Mouse (Mus musculus) 3134 (cell line): ENCODE measurements around the gene Cdc37l1.

ENCODE experiments used
- DNase-seq: peaks from one replicate; pipeline ENCODE4 v3.0.0-alpha.2; 2011; ENCODE audit warnings: low spot score; ENCODE audit not compliant: insufficient read length; ENCODE audit errors: extremely low read depth

Gene Cdc37l1

DNA sequence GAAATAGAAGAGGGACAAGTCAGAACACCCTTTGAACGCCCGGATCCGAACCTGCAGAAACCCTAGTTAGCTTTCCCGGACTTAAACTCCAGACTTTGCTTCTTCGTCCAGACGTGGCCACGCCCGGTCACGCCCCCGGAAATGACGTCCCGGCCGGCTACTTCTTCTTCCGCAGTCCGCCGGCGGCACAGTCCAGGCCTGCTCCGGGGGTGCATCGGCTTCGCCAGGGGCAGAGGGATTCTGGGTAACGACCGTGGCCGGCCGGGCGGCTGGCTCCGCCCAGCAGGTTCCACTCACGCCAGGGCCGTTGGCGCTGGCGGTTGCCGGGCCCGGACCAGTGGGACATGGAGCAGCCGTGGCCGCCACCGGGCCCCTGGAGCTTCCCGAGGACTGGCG is at the start of gene Cdc37l1:
Cdc37l1 (plus strand) TSS at position 159 of the 396 bp plus-strand sequence.
- DNase-seq: peak; percentile 99

DNA sequence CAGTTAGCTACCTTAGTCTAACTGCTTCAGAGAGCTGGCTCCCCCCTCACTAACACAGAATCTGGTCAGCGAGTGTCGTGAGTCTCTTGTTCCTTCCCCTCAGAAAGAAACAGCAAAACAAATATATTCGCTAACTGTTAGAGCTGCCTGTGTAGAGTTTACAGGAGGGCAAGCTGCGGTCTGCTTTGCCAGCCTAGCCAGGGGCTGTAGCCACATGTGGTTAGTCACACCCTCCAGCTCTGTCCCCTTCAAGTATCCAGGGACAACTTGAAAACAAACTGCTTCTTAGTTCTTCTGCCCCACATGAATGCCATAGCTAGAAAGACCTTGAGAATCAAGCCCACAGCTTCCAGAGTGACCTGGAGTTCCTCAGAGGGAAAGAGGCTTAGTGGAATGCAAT is 48.9 kb upstream of the Cdc37l1 start:
- peak; percentile 11 for DNase-seq

DNA sequence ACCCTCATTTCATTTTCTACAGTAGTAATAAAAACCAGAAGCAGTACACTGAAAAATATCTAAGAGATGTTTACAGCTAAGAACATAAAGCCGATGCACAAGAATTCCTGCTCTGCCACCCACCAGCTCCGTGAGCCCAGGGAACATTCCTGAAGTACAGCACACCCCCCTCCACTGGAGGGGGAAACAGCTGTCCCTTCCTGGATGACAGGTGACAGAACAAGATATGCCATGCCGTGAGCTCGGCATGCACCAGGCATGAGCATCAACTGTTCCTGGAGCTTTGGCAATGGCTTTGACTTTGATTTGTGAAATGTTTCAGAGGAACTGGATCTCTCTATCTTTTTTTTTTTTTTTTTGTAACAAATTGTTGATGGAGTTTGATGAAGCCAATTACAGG is 43.4 kb upstream of the Cdc37l1 start:
- DNase-seq: no peak

DNA sequence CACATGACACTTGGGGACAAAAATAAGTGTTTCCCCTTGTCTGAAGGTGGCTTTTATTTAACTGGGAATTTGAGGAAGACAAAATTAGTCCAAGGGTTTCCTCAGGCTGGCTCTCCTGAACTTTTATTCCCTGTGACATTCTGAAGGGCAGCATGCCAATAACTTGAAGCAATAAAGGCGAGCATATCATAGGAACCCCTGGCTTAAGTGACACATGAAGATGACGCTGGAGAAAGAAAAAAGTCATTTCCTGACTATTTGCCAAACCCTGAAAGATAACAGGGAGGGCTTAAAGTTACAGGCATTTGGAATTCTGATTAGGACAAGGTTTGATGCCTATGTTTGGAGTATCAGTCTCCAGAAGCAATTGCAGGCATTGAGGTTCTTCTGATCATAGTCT is 42.8 kb upstream of the Cdc37l1 start:
- DNase-seq: no peak

DNA sequence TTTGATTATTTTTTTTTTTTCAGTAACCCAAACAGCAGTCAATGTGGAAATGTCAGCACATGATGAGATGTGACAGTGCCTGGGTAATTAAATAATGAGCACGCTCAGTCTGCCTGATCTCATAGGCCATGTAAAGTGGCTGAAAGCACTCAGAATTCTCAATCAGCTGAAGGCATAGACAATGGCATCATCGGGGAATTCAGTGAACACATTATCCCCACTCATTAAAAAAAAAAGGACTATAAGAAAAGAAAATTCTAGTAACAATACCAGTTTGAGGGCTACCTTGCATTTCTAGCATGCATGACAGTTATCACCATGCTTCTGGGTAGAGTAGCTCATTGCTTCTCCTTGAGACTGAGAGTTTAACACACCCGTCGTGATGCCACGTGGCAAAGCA is 38.9 kb upstream of the Cdc37l1 start:
- no peak for DNase-seq

DNA sequence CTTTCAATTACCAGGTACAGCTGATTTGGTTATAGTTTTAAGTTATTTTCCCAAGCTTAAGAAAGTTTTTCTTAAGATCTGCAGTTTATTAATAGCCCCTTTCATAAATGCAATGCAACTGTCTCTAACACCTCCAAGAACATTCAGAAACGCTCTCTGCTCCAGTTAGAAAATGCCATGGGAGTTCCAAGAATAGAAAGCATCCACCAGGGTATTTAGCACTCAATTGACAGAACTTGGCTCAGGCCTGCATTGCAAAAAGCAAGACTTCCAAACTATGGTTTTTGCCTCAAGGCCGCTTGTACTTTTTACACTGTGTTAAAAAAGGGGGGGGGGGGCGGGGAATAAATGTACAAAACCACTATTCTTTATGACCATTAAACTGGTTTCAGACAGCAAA is 27.0 kb upstream of the Cdc37l1 start:
- DNase-seq: no peak

DNA sequence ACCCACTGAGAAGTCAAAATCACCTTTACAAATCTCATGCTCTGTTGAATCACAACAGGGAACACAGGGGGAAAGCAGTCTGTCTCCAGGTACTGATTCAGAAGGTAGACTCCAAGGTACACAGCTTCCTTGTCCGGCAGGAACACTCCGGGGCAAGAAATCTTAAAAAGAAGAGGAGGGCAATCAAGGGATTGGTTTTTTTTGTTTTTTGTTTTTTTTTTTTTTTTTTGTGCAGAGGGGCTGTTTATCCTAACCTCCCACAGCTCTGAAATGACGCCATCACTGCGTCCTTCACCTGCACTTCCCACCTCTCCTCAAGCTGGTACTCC is 26.7 kb upstream of the Cdc37l1 start:
- DNase-seq: no peak

DNA sequence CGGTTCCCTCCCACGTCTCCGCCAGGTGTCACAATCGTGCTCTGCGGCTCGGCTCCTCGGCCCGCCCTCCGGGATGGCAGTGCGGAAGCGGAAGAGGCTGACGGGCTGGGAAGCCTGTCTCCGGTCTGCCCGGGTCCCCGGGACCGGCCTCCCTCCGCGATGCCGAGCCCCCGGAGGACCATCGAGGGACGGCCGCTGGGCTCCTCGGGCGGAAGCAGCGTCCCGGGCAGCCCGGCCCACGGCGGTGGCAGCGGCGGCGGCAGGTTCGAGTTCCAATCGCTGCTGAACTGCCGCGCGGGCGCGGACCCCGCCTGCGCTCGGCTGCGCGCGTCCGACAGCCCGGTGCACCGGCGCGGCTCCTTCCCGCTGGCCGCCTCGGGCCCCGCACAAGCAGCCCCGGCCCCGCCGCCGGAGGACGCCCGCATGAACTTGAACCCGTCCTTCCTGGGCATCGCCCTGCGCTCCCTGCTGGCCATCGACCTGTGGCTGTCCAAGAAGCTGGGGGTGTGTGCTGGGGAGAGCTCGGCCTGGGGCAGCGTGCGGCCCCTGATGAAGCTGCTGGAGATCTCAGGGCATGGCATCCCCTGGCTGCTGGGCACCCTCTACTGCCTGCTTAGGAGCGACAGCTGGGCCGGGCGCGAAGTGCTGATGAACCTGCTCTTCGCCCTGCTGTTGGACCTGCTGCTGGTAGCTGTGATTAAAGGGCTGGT is 26.2 kb upstream of the Cdc37l1 start, which contains the start of gene Plpp6:
Plpp6 (plus strand) TSS at position 112 of the 710 bp plus-strand sequence.
- no peak for DNase-seq

DNA sequence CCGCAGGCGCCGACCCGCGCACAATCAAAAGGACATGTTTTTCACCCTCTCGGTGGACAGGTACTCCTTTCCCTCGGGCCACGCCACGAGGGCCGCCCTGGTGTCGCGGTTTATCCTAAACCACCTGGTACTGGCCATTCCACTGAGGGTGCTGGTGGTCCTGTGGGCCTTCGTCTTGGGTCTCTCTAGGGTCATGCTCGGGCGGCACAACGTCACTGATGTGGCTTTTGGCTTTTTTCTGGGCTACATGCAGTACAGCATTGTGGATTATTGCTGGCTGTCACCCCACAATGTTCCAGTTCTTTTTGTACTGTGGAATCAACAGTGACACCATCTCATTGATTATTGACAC is 25.6 kb upstream of the Cdc37l1 start:
- no peak for DNase-seq

DNA sequence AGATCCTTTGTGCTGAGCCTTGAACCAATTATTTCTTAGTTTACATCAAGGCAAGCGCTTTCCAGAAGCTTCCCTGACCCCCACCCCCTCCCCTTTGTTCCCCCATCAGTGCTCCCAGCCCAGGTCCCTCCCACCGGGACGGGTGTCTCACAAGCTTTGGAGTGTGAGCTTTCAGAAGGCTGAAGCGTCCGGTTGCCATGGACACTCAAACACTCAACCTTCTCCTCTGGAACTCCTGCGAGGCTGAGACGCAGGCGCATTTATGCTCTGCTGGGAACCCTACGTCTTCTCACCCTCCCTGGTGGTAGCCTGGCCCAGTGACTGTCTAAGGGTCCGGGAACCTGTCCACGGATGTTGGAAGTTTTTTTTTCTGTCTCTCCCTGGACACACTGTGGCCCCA is 22.5 kb upstream of the Cdc37l1 start, which contains the start of gene 4430402I18Rik:
4430402I18Rik (minus strand) TSS at position 149 of the 400 bp plus-strand sequence.
- no peak for DNase-seq

DNA sequence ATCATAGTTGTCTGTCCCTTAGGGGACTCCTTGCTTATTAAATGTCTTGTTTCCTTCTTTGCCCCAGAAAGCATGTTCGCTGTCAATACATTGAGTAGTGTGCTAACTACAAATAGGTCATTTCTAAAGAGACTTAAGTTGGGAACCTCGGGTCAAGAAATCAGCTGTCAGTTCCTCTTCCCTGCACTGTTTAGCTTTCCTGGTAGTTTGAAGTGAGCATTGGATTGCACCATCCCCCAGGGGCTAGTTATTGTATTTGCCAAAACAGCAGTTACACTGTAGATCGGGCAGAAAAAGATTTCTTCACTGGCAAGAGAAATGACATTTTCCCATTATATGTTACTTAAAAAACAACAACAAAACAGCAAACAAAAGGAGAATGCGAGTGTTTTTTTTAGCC is 22.0 kb upstream of the Cdc37l1 start:
- DNase-seq: no peak

DNA sequence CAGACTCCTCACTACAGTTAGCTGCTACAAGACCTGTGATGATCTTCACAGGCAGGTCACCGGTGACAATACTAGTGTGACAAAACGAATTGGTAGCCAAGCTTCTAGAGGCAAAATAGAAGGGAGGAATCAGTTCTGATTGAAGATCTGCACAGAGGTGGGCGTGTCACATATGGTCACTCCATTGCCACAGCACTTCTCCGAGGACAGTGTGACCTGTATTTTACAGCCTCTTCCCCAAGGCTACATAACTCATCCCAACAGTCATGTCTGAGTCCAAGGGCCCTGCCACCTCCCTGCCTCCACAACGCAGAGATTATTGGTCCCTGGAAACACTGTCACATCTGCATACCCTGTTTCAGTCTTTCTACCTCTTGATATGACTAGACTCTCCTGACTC is 20.9 kb upstream of the Cdc37l1 start:
- DNase-seq: no peak

DNA sequence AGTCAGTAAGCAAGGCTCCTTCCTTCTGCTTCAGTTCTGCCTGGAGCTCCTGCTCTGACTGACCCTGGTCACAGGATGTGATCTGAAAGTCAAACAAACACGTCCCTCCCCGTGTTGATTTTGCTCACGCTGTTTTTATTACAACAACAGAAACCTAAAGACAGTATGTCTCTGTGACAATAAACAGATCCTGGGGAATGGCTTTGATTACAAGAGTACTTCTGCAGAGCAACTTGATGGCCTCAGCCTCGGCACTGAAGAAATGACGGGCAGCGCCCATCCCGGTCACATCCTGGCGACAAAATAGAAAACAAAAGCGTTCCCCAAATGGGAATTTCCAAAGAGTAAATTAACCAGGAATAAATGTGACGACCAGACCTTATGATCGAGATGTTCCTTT is 19.9 kb upstream of the Cdc37l1 start:
- DNase-seq: no peak

DNA sequence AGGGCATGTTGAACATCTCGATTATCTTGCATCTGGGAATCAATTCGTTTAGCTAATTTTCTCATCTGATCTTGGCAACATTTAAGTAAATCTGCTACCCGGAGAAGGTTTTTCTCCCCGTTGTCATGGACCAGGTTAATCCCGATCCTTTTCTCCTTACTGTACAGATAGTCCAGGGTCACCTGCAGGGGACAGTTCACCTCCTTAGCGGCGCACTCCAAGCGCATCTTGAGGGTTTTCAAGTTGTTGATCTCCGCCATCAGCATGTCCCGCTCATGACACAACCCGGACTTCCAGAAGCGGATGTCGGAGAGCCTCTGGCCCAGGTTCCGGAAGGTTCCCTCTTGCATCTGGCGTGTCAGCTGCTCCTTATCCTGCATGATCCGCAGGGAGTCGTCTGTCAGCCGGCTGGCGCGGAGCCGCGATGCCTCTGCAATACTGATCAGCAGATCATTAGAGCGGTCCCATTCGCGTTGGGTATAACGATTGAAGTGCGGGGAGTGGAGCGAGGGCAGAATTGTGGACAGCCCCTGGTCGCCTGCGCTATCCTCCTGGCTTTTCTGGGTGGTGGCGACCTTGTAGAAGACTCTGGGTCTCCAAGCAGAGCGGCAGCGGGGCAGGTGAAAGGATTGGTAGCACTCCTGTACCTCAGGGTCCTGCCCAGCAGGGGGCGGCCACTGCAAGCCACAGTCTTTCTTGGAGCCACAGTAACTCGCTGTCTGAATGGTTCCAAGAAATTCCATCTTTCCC is 15.1 kb upstream of the Cdc37l1 start:
- peak; percentile 39 for DNase-seq

DNA sequence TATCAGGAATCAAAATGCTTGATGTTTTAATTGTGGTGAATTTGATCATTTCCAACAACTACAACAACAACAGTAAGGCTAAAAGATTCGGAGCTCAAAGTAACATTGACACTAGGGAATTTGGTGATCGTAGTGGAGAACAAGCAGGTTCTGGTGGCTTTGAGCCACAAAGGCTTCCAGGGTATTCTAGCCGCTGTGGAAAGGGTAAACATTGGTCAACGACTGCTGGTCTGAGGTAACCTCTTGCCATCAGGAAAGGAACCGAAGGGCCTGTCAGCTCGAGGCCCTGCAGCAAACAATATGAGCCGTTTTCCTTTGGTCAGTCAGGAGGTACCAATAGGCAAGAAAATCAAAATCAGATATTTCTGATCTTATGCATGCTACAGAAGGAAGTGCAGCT is 7.5 kb upstream of the Cdc37l1 start:
- no peak for DNase-seq

DNA sequence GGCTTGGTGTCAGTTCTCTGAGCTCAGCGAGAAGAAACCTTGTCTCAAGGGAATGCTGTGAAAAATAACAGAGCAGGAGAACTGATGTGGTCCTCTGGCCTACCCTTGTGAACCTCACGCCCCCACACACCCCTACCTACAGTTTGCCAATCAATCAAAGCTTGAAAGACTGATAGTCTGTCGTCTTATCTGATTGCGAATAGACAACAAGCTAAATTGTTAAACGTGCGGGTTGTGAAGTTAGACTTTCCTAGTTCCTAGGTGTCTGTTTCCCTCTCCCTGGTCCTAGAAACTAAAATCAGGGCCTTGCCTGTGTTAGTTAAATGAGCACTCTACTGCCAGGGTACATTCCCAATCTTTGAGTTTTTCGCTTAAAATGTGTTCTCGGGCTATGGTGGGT is 637 bp upstream of the Cdc37l1 start:
- no peak for DNase-seq

DNA sequence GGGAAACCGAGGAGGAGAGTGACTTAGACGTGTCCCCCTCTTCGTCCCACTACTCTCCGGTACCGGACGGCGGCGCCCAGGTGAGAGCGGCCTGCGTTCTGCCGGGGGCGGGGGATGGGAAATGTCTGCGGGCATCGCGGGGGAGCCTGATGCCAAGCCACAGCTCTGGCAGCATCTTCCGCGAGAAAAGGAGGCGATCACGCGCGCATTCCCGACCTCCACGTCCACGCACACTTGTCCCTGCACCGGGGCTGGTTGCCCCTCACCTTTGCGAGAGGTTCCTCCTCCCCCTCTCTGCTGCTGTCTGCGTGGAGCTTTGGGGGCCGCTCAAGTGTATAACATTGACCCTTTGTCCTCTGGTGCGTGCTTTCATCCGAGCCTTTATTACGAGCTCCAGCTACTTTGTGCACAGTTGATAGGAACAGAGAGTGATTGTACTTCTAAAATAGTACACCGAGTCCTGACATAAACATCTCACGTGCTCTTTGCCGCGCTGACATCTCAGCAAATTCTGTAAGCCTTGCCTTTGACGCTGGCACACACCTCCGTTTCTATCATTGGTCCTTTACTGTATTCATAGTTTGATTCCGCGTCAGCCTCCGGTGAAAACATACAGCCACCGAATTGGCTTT is 554 bp downstream of the Cdc37l1 start:
- no peak for DNase-seq

DNA sequence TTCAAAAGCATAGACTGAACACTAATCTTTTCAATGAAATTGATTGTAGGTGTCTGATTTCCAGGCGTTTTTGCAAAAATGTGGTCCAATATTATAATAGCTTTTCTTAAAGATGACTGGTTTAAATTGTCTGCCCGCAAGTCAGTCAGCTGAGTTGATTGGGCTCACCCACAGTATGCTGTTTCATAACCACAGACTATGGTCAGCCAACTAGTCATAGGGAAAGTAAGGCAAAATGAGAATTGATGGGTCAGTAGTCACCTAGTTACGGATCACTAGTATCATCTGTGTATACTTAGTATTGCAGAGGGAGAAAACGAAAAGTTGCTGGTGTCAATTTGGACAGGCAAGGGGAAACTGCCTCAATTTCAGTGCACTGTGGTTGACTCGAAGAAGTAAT is 1.2 kb downstream of the Cdc37l1 start:
- DNase-seq: no peak

DNA sequence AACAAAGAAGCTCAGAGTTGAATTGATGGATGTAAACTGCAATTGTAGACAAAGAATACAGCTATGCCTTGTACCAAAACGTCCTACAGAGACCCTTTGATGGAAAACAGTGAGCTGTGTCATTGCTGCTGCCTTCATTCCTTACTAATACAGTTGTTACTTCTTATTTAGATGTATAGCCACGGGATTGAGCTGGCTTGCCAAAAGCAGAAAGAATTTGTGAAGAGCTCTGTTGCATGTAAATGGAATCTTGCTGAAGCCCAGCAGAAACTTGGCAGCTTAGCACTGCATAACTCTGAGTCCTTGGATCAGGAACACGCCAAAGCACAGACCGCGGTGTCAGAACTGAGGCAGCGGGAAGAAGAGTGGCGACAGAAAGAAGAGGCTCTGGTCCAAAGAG is 4.7 kb downstream of the Cdc37l1 start:
- DNase-seq: no peak

DNA sequence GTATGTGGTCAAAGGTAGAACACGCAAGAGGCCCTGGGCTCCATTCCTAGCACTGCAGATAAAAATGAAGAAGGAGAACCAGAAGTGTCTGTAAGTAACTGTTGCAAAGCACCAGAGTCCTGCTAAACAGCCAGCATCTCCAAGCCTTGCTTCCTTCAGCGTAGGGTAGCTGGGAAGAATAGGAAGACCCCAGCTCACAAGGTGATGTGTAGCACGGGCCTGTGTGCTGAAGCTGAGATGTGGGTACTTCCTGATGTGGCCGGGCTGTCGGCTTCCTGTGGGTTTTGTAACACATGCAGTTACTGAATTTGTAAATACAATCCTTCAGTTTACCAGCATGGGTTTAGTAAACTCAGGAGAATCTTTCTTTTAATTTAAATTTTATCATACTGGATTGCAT is 5.2 kb downstream of the Cdc37l1 start:
- DNase-seq: no peak

DNA sequence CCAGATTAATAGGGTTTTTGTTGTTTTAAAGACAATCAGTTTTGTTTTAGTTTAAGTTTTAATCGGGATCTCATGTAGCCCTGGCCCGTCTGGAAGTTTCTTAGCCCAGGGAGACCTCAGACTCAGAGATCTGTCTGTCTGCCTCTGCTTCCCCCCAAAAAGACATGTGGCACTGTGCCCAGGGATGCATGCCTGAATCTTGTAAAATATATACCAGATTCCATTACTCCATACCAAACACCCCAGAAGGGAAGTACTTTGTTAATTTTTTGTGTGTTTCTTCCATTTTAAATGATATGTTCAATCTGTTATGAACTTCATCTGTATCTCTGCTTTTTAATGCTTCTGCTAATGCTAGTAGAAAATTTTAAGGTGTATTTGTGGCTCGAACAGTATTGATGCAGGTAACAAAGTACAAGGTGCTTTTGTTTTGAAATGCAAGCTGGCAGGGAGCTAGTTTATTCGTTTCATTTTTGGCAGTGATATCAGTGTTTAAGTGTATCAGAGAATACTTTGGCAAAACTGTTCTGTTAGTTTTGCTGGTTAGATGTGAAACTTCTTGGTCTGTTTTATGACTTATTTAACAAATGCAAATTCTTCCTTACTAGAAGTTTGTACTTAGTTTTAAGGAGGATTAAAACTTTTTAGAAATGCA is 8.0 kb downstream of the Cdc37l1 start:
- no peak for DNase-seq
